In the genomic region with DNA sequence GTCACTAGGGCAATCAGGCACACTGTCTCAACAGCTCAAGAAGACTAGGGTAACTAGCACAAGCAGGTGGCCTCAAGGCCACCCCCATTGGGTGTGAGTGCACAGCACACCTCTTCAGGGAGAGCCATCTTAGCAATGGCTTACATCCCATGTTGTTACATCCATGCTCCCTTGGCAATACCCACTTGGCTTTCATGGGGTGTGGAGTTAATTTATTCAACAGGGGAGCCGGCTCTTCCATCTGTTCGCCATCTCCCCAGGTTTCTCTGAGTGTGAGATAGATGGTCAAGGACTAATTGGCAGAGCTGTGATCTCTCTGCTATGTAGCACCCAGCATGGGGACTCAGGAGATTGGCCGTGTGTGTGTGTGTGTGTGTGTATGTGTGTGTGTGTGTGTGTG, we compare ENCODE assay signal across 24 mouse cellular contexts.
DNase-seq lines count a peak whose midpoint lies in the region; ATAC-seq lines count a peak whose summit lies in the region.
"Had no signal": no experiment of that assay in that cellular context is flagged by ENCODE, and none has a peak within 500 bp of the region (broad histone marks: within the 10 kb centered on the region; RNA-seq: fewer than 3 reads in every experiment).

No protein-coding gene starts in this region.

- no peak for ATAC-seq in CD4-positive, CD25-positive, alpha-beta regulatory T cell, adult 4 months
- ATAC-seq: intestine, embryonic 16.5 days; liver, embryonic 12.5 days; liver, postnatal 0 days; midbrain, embryonic 16.5 days had no signal

- peak; percentile 9 to 22 for DNase-seq in cerebellum, adult 18-20 months
- no peak for DNase-seq in cerebellum, postnatal 4 days (ENCODE audit: low spot score in 2 of 2)
- DNase-seq in heart, adult 11 months: peak; percentile 69
- no peak for DNase-seq in heart, adult 18-20 months
- peak; percentile 24 for DNase-seq in cerebellum, postnatal 25 days
- DNase-seq in layer of hippocampus, adult 18-20 months (ENCODE audit: low spot score in 2 of 2): no peak
- DNase-seq: adrenal gland, postnatal 36 days; gastrocnemius, postnatal 25 days; heart, adult 2 months; heart, postnatal 4 days; kidney, adult 8-10 months; kidney, postnatal 4 days; layer of hippocampus, postnatal 36 days; left cerebral cortex, postnatal 4 days; liver, postnatal 0 days; lung, postnatal 36 days; right cerebral cortex, adult 18-20 months; right cerebral cortex, postnatal 4 days; thymus, adult 18-20 months; thymus, postnatal 25 days had no signal

Comparison
In these comparisons a context has a peak if more than half of its experiments do, and no peak if none do; other contexts are left out.
1. DNase-seq: peak in cerebellum, adult 18-20 months (2 of 2), heart, adult 11 months (single experiment) and cerebellum, postnatal 25 days (2 of 2); none in cerebellum, postnatal 4 days (0 of 2), heart, adult 18-20 months (0 of 2) and layer of hippocampus, adult 18-20 months (0 of 2).